Mouse (Mus musculus) liver, postnatal 0 days (tissue): ENCODE results near the gene Ip6k3.

ENCODE experiments used
- CTCF ChIP-seq: sonication (generic); IDR thresholded peaks from 2 replicates; pipeline ENCODE4 v1.5.1; 2016; ENCODE audit warnings: antibody characterized with exemption, low read depth
- EP300 ChIP-seq: IDR thresholded peaks from 2 replicates; pipeline ENCODE4 v1.6.1; 2016; ENCODE audit warnings: antibody characterized with exemption, low read depth, mild to moderate bottlenecking

DNA sequence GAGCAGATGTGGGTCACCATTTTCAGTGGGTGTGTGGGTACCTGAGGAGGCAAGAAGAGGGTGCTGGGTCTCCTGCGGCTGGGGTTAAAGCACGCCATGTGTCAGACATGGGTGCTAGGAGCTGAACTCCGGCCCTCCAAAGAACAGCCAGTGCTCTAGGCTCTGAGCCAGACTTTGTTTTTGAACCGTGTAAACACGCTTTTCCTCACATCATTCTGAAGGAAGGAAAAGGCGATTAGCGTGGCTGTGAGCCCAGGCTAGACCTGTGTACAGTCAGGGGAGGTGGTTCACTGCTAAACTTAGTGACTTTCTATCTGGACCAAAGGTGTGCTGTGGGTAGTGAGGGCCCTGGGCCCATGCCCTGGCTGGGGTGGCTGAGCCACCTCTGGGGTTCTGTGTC lies 57.5 kb downstream of the Ip6k3 start:
- no peak for TF ChIP-seq EP300
- TF ChIP-seq CTCF: no peak
